Comparison of ENCODE assay signal across 27 mouse cellular contexts in the genomic region with DNA sequence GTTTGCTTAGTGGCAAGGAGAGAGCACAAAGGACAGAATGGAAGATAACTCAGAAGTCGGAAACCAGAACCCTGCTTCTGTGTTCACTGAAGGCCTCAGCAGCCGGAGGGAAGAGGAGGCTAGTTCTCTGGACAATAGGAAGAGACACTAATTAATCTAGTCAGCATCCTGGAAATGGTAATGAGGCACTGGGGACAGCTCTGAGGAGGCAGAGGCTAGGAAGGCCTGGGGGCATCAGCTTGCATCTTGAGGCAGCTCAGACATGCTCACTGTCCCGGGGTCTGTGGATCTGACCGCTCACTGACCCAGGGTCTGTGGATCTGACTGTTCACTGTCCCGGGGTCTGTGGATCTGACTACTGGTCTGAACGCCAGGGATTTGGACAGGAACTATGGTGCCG.
A peak's percentile ranks its signal among the peaks of the same experiment; 100 is the strongest.
DNase-seq lines count a peak whose midpoint lies in the region; ATAC-seq lines count a peak whose summit lies in the region.
"Had no signal": no experiment of that assay in that cellular context is flagged by ENCODE, and none has a peak within 500 bp of the region (broad histone marks: within the 10 kb centered on the region; RNA-seq: fewer than 3 reads in every experiment).

No protein-coding gene starts in this region.

- H3K9me3 ChIP-seq in hindbrain, embryonic 12.5 days (replicated peaks) = no peaks in the 10 kb centered on the region
- no peaks in the 10 kb centered on the region for H3K9me3 ChIP-seq in hindbrain, embryonic 14.5 days (ENCODE audit: control insufficient read depth, low read length)
- H3K9me3 ChIP-seq in neural tube, embryonic 13.5 days = no peaks in the 10 kb centered on the region
- H3K9me3 ChIP-seq: forebrain, embryonic 10.5 days; hindbrain, embryonic 15.5 days; limb, embryonic 12.5 days had no signal

- H3K36me3 ChIP-seq in hindbrain, embryonic 12.5 days = no peaks in the 10 kb centered on the region
- H3K36me3 ChIP-seq in hindbrain, embryonic 14.5 days (replicated peaks; ENCODE audit: control insufficient read depth, insufficient read depth) = no peaks in the 10 kb centered on the region
- H3K36me3 ChIP-seq in neural tube, embryonic 13.5 days = no peaks in the 10 kb centered on the region
- H3K36me3 ChIP-seq: forebrain, embryonic 10.5 days; hindbrain, embryonic 15.5 days; limb, embryonic 12.5 days had no signal

- no peak overlapping the region for H3K9ac ChIP-seq in hindbrain, embryonic 12.5 days
- no peak overlapping the region for H3K9ac ChIP-seq in hindbrain, embryonic 14.5 days
- no peak overlapping the region for H3K9ac ChIP-seq in neural tube, embryonic 13.5 days
- H3K9ac ChIP-seq: hindbrain, embryonic 15.5 days; limb, embryonic 12.5 days; liver, postnatal 0 days had no signal

- H3K27ac ChIP-seq in hindbrain, embryonic 12.5 days = no peak overlapping the region
- no peak overlapping the region for H3K27ac ChIP-seq in hindbrain, embryonic 14.5 days
- H3K27ac ChIP-seq in neural tube, embryonic 13.5 days (replicated peaks) = peak overlapping the region; percentile 33; the same call in 1 of the 2 replicates
- H3K27ac ChIP-seq: forebrain, embryonic 10.5 days; hindbrain, embryonic 15.5 days; limb, embryonic 12.5 days; macrophage had no signal

- no peak for DNase-seq in hindbrain, embryonic 14.5 days (ENCODE audit: low spot score)
- peak; percentile 22 for DNase-seq in Muller cell, postnatal 12 days (ENCODE audit: inconsistent ontology term)
- peak; percentile 22 for DNase-seq in embryo, embryonic 11 days
- no peak for DNase-seq in heart, postnatal 36 days
- DNase-seq in adrenal gland, adult (ENCODE audit: inconsistent age in 2 of 2, low spot score in 1 of 2) = no peak
- DNase-seq: adrenal gland, adult 2 months; cerebellum, adult 11-12 months; cerebellum, postnatal 14 days; gastrocnemius, postnatal 10 days; heart, postnatal 10 days; kidney, adult 9 months; kidney, postnatal 14 days; liver, postnatal 0 days; right cerebral cortex, postnatal 25 days; spleen, adult 18-20 months had no signal

- no peak overlapping the region for H3K4me3 ChIP-seq in hindbrain, embryonic 12.5 days
- H3K4me3 ChIP-seq in hindbrain, embryonic 14.5 days (replicated peaks; ENCODE audit: low read length) = no peak overlapping the region
- H3K4me3 ChIP-seq in neural tube, embryonic 13.5 days = no peak overlapping the region
- H3K4me3 ChIP-seq: forebrain, embryonic 10.5 days; hindbrain, embryonic 15.5 days; limb, embryonic 12.5 days had no signal

- WGBS in hindbrain, embryonic 12.5 days = 59% methylated on average over 7 of the region's 7 CpGs
- WGBS in hindbrain, embryonic 14.5 days = 41% methylated on average over 7 of the region's 7 CpGs
- 44% methylated on average over 7 of the region's 7 CpGs for whole genome bisulfite sequencing in neural tube, embryonic 13.5 days

- ATAC-seq in hindbrain, embryonic 12.5 days (ENCODE audit: low FRiP score) = peak; percentile 72
- no peak for ATAC-seq in hindbrain, embryonic 14.5 days (ENCODE audit: low FRiP score)
- ATAC-seq in neural tube, embryonic 13.5 days (ENCODE audit: low read depth) = peak; percentile 61; the same call in 1 of the 2 replicates
- ATAC-seq: forebrain, embryonic 16.5 days; intestine, embryonic 16.5 days; liver, postnatal 0 days; lung, postnatal 0 days; Patski had no signal

- H3K4me1 ChIP-seq in hindbrain, embryonic 12.5 days = peaks cover 9% of the 10 kb centered on the region
- H3K4me1 ChIP-seq in hindbrain, embryonic 14.5 days (replicated peaks; ENCODE audit: control insufficient read depth, insufficient read depth, low read length) = peaks cover 14% of the 10 kb centered on the region
- peaks cover 14% of the 10 kb centered on the region for H3K4me1 ChIP-seq in neural tube, embryonic 13.5 days (replicated peaks)
- H3K4me1 ChIP-seq: limb, embryonic 12.5 days had no signal

- no peak overlapping the region for H3K4me2 ChIP-seq in hindbrain, embryonic 12.5 days (replicated peaks)
- H3K4me2 ChIP-seq in hindbrain, embryonic 14.5 days (replicated peaks) = no peak overlapping the region
- H3K4me2 ChIP-seq in neural tube, embryonic 13.5 days = no peak overlapping the region
- H3K4me2 ChIP-seq: heart, embryonic 11.5 days; hindbrain, embryonic 15.5 days; limb, embryonic 12.5 days; liver, embryonic 11.5 days had no signal

- intact Hi-C loops in heart, postnatal 36 days (cut with DNase I) = no loop called here

- no peaks in the 10 kb centered on the region for H3K27me3 ChIP-seq in hindbrain, embryonic 12.5 days
- no peaks in the 10 kb centered on the region; the same call in 1 of the 2 replicates for H3K27me3 ChIP-seq in hindbrain, embryonic 14.5 days (ENCODE audit: control insufficient read depth, insufficient read depth, low read length)
- no peaks in the 10 kb centered on the region for H3K27me3 ChIP-seq in neural tube, embryonic 13.5 days
- H3K27me3 ChIP-seq: hindbrain, embryonic 15.5 days; limb, embryonic 12.5 days; Patski had no signal

Comparison
In these comparisons a context has a peak if more than half of its experiments do, and no peak if none do; other contexts are left out.
1. DNase-seq: peak in Muller cell, postnatal 12 days (single experiment) and embryo, embryonic 11 days (single experiment); none in hindbrain, embryonic 14.5 days (single experiment), heart, postnatal 36 days (0 of 2) and adrenal gland, adult (0 of 2).